Mouse (Mus musculus): ENCODE measurements around the gene Fam13a. TPM values are rescaled to one million over a fixed set of nuclear protein-coding genes. Genes with fewer than 3 reads are reported as not detected.
A peak's percentile ranks its signal among the peaks of the same experiment; 100 is the strongest.

Fam13a gene
- total RNA-seq (2021): 10 to 100 TPM; 20.0 to 20.7 TPM
- long read RNA-seq, experiment 1, full-length matches to known transcripts: 1 of 2 reads
- long read RNA-seq, experiment 1, partial matches to known transcripts: 0 of 2 reads
- long read RNA-seq, experiment 1, other reads (novel, unspliced or antisense): 1 of 2 reads
- long read RNA-seq, experiment 2, full-length matches to known transcripts: 2 of 7 reads
- long read RNA-seq, experiment 2, partial matches to known transcripts: 4 of 7 reads
- long read RNA-seq, experiment 2, other reads (novel, unspliced or antisense): 1 of 7 reads

- peak; percentile 58 to 63 for DNase-seq (ENCODE audit: low spot score in 2 of 2)
Measured at GRCm38 (mm10) chr6:59024164-59024724, at the start of gene Fam13a. Gene Fam13a (minus strand): TSS chr6:59024549.

DNA sequence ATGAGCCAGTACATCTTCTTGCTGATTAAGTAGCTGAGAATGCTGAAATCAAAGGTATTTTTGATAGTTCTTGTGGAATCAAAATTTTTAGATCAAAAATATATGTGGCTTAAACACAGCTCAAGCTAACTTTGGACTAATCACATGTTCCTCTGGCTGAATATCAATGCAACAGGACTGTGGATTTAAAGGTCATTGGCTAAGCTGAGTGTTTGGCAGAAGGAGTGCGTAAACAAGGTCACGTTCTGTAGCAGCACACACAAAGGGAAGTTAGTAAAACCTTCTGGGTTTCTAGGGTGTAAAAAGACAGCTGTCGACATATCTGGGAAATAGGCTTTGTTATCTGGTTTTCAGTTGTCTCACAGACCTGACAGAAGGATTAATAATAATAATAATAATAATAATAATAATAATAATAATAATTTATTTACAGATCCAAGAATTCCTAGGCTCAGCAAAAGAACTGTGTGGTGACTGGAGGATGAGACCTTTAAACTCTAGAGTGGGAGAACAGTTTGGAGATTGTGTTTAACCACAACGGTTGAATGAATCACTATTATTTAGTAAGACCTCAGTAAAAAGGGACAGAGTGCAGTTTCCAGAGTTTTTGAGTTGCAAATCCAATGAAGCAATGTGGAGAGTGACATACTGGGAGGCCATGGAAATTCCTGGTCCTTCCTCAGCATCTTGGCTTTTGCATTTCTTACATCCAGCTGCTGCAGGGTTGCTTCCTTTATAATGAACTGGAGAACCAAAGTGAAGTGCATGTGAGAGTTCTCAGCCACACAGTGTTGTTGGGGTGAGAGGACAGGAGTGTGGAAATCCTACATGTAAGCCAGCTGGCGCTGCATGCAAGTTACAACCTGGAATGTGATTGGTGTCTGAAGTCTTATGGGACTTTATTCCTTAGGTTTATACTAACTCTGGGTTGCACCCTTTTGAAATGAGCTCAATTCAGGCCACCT, 48.0 kb upstream of the Fam13a start:
- DNase-seq (ENCODE audit: low spot score in 2 of 2): no peak

- DNase-seq (ENCODE audit: low spot score in 2 of 2): no peak
Measured at GRCm38 (mm10) chr6:59071691-59072090, 47.3 kb upstream of the Fam13a start.

GRCm38 (mm10) chr6:59068187-59068586, 43.8 kb upstream of the Fam13a start:
- no peak for DNase-seq (ENCODE audit: low spot score in 2 of 2)

DNA sequence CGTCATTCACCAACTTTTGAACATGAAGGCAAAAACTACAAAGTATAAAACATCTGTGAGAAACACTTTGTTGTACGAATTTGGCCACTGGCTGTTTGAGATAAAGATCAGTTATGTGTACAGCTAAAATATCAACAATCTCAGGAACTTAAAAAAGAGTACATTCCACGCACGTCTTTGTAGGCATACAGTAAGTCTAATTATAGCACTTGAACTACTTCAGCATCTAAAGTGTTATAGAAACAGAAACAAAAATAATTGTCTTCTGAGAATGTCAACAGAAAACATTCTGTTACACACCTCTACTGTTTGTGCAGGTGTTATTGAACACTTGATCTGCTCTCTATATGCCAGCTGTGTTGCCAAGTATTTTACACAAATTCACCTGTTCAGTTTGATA, 40.1 kb upstream of the Fam13a start:
- DNase-seq (ENCODE audit: low spot score in 2 of 2): no peak

GRCm38 (mm10) chr6:59053232-59053631, 28.9 kb upstream of the Fam13a start:
- DNase-seq (ENCODE audit: low spot score in 2 of 2): no peak

- no peak for DNase-seq (ENCODE audit: low spot score in 2 of 2)
Measured at GRCm38 (mm10) chr6:59039719-59040118, 15.4 kb upstream of the Fam13a start.

GRCm38 (mm10) chr6:59032748-59033147, 8.4 kb upstream of the Fam13a start:
- DNase-seq (ENCODE audit: low spot score in 2 of 2): no peak

- no peak for DNase-seq (ENCODE audit: low spot score in 2 of 2)
Measured at GRCm38 (mm10) chr6:59031539-59031938, 7.2 kb upstream of the Fam13a start.

- DNase-seq (ENCODE audit: low spot score in 2 of 2): no peak
Measured at GRCm38 (mm10) chr6:59030667-59031066, 6.3 kb upstream of the Fam13a start.

DNA sequence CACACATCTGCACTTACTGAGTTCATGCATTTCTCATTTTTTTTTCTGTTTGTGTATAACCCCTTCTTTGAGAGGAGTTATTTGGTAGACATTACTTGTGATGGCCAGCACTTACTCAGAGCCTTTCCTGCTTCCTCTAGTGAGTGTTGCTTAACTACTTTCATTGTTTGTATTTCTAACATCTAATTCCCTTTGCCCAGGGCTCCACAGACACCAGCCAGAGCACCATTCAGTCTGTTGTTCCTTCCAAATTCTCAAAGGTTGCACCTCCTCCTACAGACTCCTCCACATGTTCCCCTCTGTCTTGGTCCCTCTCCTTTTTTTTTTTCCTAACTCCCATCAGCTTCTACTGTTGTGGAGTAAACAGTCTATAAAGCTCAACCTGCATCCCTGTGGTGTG, 5.7 kb upstream of the Fam13a start:
- no peak for DNase-seq (ENCODE audit: low spot score in 2 of 2)

DNA sequence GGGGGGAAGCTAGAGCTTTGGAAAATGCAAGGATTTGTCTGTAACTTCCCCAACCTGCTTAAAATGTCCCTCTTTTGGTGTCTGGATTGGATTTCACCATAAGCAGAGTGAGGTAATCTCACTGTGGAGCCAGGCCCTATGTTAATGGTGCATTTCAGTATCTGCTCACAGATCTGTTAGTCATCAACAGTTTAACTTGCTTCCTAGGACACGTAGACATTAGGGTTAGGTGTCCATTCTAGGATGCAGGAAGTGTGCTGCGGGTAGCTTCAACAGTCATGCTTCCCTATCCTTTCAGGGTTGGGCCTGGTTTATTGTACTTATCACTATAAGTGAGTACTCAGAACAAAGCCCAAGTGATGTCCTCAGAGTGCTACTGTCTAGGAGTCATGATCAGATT, 4.5 kb upstream of the Fam13a start:
- no peak for DNase-seq (ENCODE audit: low spot score in 2 of 2)

DNA sequence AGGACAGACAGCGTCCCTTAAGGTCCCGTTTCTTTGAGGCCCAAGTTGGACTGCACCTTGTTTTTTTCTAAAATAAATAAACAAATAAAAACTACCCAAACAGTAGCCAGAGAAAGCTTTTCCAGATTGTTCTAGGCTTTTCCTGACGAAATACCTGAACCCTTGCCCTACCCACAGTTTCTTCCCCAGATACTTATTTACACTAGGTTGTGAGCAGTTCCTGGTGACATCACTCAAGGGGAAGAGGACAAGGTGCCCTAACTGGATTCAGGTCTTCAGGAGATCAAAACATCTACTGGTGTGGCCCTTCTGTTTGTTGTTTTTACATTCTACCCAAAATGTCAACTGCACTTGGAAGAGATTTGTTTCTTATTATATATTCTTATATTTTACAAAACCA, 457 bp upstream of the Fam13a start:
- no peak for DNase-seq (ENCODE audit: low spot score in 2 of 2)

DNA sequence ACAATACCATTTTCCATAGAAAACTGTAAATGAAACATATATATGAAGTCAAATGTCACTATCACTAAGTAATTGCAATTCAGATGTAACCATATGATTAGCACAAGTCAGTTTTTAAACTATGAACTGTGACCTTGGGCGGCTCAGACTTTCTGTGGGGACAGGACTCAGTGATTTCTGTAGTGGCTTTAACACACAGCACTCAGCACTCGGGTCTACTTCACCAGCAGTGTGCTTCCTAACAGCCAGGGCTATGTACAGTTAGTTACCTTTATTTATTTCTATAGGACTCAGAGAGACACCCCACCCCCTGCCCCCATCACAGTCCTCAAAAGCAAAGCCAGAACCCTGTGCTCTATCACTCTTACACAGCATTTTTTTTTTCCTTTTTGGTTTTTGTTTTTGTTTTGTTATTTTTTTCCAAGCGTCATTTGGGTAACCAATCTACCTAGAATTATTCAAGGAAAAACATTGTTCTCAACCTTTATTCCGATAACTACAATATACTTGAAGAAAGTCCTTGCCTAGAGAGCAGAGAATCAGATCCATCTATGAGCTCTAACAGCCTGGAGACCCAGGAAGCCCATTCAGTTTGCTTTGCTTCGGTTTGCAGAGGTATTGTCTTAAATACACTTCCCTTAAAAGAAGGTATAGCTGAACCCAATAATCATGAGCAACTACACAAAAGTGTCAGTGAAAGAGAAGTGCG, 740 bp downstream of the Fam13a start:
- DNase-seq (ENCODE audit: low spot score in 2 of 2): no peak

DNA sequence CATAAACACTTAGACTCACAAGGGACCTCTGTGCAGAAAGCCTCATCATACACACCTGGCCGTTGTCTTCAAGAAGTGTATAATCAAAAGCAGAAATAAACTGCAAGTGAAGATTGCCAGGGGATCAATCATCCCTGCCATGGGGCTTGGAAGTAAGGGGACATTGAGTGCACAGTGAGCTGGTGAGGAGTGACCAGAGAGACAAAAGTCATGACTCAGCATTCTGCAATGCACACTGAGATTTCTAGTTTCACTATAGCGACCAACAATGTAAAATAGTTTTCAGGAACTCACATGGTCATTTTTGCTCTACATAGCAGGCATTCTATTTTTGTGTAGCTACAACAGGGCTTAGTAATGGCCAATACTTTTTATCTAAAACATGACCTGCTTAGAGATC, 1.7 kb downstream of the Fam13a start:
- DNase-seq (ENCODE audit: low spot score in 2 of 2): no peak

- no peak for DNase-seq (ENCODE audit: low spot score in 2 of 2)
Measured at GRCm38 (mm10) chr6:59020346-59020745, 4.0 kb downstream of the Fam13a start.

- no peak for DNase-seq (ENCODE audit: low spot score in 2 of 2)
Measured at GRCm38 (mm10) chr6:59019847-59020246, 4.5 kb downstream of the Fam13a start.

DNA sequence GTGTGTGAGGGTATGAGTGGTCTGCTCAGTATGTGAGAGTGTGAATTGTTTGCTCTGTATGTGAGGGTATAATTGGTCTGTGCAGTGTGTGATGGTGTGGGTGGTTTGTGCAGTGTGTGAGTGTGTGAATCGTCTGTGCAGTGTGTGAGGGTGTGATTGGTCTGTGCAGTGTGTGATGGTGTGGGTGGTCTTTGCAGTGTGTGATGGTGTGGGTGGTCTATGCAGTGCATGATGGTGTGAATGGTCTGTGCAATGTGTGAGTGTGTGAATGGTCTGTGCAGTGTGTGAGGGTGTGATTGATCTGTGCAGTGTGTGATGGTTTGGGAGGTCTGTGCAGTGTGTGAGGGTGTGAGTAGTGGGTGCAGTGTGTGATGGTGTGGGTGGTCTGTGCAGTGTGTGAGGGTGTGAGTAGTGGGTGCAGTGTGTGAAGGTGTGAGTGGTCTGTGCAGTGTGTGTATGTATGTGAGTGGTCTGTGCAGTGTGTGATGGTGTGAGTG, 8.0 kb downstream of the Fam13a start:
- DNase-seq (ENCODE audit: low spot score in 2 of 2): no peak

GRCm38 (mm10) chr6:59014760-59015159, 9.6 kb downstream of the Fam13a start:
- DNase-seq (ENCODE audit: low spot score in 2 of 2): no peak

DNA sequence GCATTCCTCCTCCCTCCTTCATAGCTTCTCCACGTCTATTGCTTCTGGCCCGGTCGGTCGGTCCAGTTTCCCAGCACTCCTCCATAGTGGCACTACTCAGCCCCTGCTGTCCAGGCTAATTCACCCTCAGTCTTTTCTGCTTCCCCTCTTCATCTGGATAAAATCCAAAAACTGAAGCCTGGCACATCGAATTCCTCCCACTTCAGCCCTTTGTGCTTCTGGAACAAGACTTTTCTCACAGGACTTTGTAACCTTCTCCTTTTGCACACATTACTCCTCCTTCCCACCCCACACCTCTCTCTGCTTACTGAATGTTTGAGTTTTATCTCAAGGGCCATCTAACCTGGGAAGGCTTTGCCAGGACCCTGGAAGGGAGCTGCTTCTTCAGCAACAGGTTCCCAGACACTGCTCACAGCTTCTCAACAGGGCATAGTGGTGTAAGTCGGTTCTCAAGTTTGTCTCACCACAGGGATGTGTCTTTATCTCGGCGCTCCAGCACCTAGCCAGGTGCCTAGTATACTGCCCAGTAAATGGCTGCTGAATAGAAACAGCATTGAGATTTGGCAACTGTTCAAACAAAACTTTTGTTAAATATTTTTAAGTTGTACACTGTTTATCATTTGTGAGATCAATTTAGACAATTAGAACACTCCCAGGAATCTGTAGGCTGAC, 10.1 kb downstream of the Fam13a start:
- no peak for DNase-seq (ENCODE audit: low spot score in 2 of 2)

DNA sequence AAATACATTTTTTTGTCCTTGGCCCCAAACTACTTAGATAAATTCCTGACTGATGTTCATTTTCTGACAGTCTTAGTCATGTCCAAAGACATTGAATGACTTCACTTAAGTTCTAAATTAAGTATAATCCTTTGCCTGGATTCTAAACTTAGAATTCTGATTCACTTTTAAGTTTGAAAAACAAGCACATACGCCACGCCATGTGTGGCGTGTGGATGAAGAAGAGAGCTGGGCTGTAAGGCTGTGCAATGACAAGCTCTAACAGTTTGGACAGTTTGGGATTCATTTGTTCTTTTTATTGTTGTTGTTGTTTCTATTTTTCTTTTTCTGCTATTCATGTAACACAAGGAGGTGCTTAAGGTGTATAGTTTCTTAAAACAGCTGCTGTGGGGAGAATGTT, 13.6 kb downstream of the Fam13a start:
- DNase-seq (ENCODE audit: low spot score in 2 of 2): no peak
